Mouse (Mus musculus): ENCODE data around the gene Slc35f6. TPM values are rescaled to one million over a fixed set of nuclear protein-coding genes. Genes with fewer than 3 reads are reported as not detected.
"Not testable (repeated sequence)": the region's sequence is repeated elsewhere in the genome, so short reads cannot be mapped to it uniquely, and the experiment has no call there.

The Slc35f6 gene
- polyA plus RNA-seq, 1 experiment from 2014 or later: 88.8 TPM

- not testable (repeated sequence) for H3K27ac ChIP-seq; H3K4me3 ChIP-seq (ENCODE audit: inconsistent target); H3K79me2 ChIP-seq (ENCODE audit: inconsistent target)
- WGBS (ENCODE audit: missing documents): 90% methylated on average over 3 of the region's 3 CpGs
- H3K36me3 ChIP-seq (ENCODE audit: inconsistent target): peaks cover 23% of the 10 kb centered on the region
Observed at GRCm38 (mm10) chr5:30678069-30678468, 30.3 kb downstream of the Slc35f6 start.

DNA sequence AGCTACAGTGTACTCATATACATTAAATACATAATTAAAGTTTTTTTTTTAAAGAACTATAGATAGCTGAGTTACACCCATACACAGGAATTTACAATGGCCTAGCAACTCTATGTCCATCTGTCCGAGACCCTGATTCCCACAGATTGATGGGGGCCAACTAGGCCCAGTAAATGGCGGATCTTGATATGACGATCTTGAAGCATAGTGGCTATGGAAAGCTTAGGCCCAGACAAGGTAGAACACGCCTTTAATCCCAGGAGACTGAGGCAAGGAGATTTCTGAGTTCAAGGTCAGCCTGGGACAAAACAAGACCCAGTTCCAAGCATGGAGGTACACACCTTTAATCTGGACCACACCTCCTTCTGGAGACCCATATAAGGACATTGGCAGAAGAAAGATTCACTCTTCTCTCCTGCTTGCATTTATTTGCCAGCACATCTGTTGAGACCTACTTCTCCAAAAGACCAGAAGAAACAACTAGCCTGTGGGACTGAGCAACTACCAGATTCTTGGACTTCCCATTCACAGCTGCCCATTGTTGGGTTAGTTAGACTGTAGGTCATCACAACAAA is 31.1 kb downstream of the Slc35f6 start:
- no peaks in the 10 kb centered on the region for H3K79me2 ChIP-seq (ENCODE audit: inconsistent target)
- H3K4me3 ChIP-seq (ENCODE audit: inconsistent target): no peak overlapping the region
- H3K27ac ChIP-seq: no peak overlapping the region
- H3K36me3 ChIP-seq (ENCODE audit: inconsistent target): peaks cover 15% of the 10 kb centered on the region
- 100% methylated on average over 4 of the region's 4 CpGs for WGBS (ENCODE audit: missing documents)

- H3K4me3 ChIP-seq (ENCODE audit: inconsistent target): no peak overlapping the region
- WGBS (ENCODE audit: missing documents): 68% methylated on average over 5 of the region's 5 CpGs
Observed at GRCm38 (mm10) chr5:30679593-30679992, 31.9 kb downstream of the Slc35f6 start.

DNA sequence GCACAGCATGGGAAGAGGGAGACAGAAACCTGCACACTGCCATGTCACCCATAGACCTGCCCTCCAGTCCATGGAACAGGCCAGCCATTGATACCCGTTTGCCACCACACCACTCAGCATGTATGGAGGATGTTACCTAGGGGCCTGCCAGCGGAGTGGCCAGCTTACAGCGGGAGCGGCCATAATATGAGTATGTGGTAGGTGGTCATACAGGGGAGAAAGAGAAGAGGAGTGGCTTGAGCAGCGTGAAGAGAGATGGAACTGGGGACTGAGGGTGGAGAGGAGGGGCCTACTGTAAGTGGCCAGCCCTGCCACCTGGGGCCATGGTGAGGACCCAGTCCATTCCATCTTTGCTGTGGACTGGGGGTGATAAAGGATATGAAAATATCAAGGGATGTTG is 34.2 kb downstream of the Slc35f6 start:
- Histone ChIP-seq H3K27ac (no peak overlapping the region), H3K36me3 (ENCODE audit: inconsistent target) (no peaks in the 10 kb centered on the region), H3K79me2 (ENCODE audit: inconsistent target) (no peaks in the 10 kb centered on the region), H3K4me3 (ENCODE audit: inconsistent target) (no peak overlapping the region)
- 94% methylated on average over 5 of the region's 5 CpGs for WGBS (ENCODE audit: missing documents)

More at GRCm38 (mm10) chr5:30679593-30679992, 31.9 kb downstream of the Slc35f6 start:
- Histone ChIP-seq H3K36me3 (ENCODE audit: inconsistent target) (peaks cover 10% of the 10 kb centered on the region), H3K27ac (no peak overlapping the region), H3K79me2 (ENCODE audit: inconsistent target) (no peaks in the 10 kb centered on the region)

- H3K36me3 ChIP-seq (ENCODE audit: inconsistent target): no peaks in the 10 kb centered on the region
- H3K4me3 ChIP-seq (ENCODE audit: inconsistent target): no peak overlapping the region
- no peak overlapping the region for H3K27ac ChIP-seq
- H3K79me2 ChIP-seq (ENCODE audit: inconsistent target): no peaks in the 10 kb centered on the region
Observed at GRCm38 (mm10) chr5:30682967-30683600, 35.4 kb downstream of the Slc35f6 start.

- WGBS (ENCODE audit: missing documents): 83% methylated on average over 3 of the region's 3 CpGs
- Histone ChIP-seq H3K4me3 (ENCODE audit: inconsistent target) (no peak overlapping the region), H3K79me2 (ENCODE audit: inconsistent target) (no peaks in the 10 kb centered on the region), H3K36me3 (ENCODE audit: inconsistent target) (no peaks in the 10 kb centered on the region), H3K27ac (no peak overlapping the region)
Observed at GRCm38 (mm10) chr5:30683993-30684392, 36.3 kb downstream of the Slc35f6 start.

- H3K27ac ChIP-seq: no peak overlapping the region
- WGBS (ENCODE audit: missing documents): 58% methylated on average over 3 of the region's 3 CpGs
- H3K4me3 ChIP-seq (ENCODE audit: inconsistent target): no peak overlapping the region
- H3K36me3 ChIP-seq (ENCODE audit: inconsistent target): no peaks in the 10 kb centered on the region
- no peaks in the 10 kb centered on the region for H3K79me2 ChIP-seq (ENCODE audit: inconsistent target)
Observed at GRCm38 (mm10) chr5:30686781-30687180, 39.0 kb downstream of the Slc35f6 start.

DNA sequence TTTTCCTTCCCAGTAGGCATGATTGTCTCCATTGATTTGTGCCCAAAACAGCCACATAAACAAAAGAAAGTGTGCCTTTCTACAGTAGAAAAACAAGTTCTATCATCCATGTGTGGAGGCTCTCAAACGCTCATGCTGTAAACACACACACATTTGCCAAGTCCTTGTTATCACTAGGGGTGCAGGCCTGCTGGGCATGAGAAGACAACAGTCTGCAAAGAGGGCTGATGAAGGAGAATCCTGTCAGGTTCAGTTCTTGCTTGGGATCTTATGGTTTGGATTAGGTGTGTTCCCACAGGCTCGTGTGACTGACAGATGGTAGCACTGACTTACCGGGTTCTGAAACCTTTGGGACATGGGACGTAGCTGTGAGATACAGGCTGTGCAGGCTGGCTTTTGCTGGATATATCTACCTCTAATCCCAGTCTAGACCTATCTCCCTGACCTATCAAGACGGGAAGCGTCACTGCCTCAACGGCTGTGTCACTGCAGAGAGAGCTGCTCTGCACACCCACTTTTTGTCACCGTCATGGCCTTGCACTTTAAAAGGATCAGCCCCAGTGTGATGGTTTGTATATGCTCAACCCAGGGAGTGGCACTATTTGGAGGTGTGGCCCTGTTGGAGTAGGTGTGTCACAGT is 52.7 kb downstream of the Slc35f6 start:
- WGBS (ENCODE audit: missing documents): 81% methylated on average over 8 of the region's 8 CpGs
- no peak overlapping the region for H3K4me3 ChIP-seq (ENCODE audit: inconsistent target)
- H3K79me2 ChIP-seq (ENCODE audit: inconsistent target): no peaks in the 10 kb centered on the region
- no peaks in the 10 kb centered on the region for H3K36me3 ChIP-seq (ENCODE audit: inconsistent target)
- no peak overlapping the region for H3K27ac ChIP-seq

- WGBS (ENCODE audit: missing documents): 82% methylated on average over 4 of the region's 4 CpGs
- not testable (repeated sequence) for H3K4me3 ChIP-seq (ENCODE audit: inconsistent target); H3K79me2 ChIP-seq (ENCODE audit: inconsistent target); H3K27ac ChIP-seq; H3K36me3 ChIP-seq (ENCODE audit: inconsistent target)
Observed at GRCm38 (mm10) chr5:30701373-30701772, 53.6 kb downstream of the Slc35f6 start.

DNA sequence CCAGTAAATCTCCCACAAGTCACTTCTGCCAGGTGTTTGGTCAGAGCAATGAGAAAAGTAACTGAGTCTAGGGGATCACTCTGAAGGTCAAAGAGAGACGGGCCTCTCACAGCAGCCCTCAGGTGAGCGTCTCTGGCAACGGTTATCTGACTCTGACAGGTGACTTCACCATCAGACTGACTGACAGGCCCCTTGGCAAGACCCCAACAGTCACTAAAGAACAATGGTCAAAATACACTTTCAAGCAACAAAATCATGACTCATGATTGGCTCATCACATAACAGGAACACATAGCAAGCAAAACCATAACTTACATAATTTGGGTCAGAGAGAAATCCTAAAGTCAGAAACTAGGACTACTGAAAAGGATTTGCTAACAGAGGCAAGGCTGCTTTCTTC is 54.1 kb downstream of the Slc35f6 start:
- H3K27ac ChIP-seq: no peak overlapping the region
- no peaks in the 10 kb centered on the region for H3K79me2 ChIP-seq (ENCODE audit: inconsistent target)
- WGBS (ENCODE audit: missing documents): 86% methylated on average over 3 of the region's 3 CpGs
- H3K4me3 ChIP-seq (ENCODE audit: inconsistent target): no peak overlapping the region
- H3K36me3 ChIP-seq (ENCODE audit: inconsistent target): no peaks in the 10 kb centered on the region

Other genes with a start within 250 kb of the Slc35f6 start
- gene Otof, start 186.0 kb upstream of the Slc35f6 start, polyA plus RNA-seq (2018): not detected in 3 replicates
- not detected in 3 replicates for gene 1700001C02Rik, start 181.9 kb upstream of the Slc35f6 start, polyA plus RNA-seq (2018)
- gene Cib4, start 102.1 kb upstream of the Slc35f6 start, polyA plus RNA-seq (2018): not detected in 3 replicates
- gene Kcnk3, start 59.8 kb upstream of the Slc35f6 start, polyA plus RNA-seq (2018): not detected in 3 replicates
- gene Cenpa, start 18.8 kb downstream of the Slc35f6 start, polyA plus RNA-seq (2018): 14.0 to 121 TPM (median 41.5 TPM) in 3 replicates
- gene Dpysl5, start 63.6 kb downstream of the Slc35f6 start, polyA plus RNA-seq (2018): not detected in 3 replicates
- gene Mapre3, start 166.7 kb downstream of the Slc35f6 start, polyA plus RNA-seq (2018): 5.1 to 9.3 TPM (median 8.4 TPM) in 3 replicates
- gene Tmem214, start 220.1 kb downstream of the Slc35f6 start, polyA plus RNA-seq (2018): 39.8 to 53.8 TPM (median 45.4 TPM) in 3 replicates
- 2.1 to 3.5 TPM (median 2.3 TPM) in 3 replicates for gene Agbl5, start 240.8 kb downstream of the Slc35f6 start, polyA plus RNA-seq (2018)

Measured in macrophage (primary cell).